Mouse (Mus musculus): Measurements from ENCODE around the gene Cntnap5a.
"Not testable (repeated sequence)": the region's sequence is repeated elsewhere in the genome, so short reads cannot be mapped to it uniquely, and the experiment has no call there.

GRCm38 (mm10) chr1:116188142-116188541, 503.6 kb downstream of the Cntnap5a start:
- not testable (repeated sequence) for TF ChIP-seq SMC3 (IDR thresholded peaks at IDR 0.05; ENCODE audit: low read depth, low read length); CTCF (IDR thresholded peaks at IDR 0.05 in 2 of 3, conservative IDR thresholded peaks at IDR 0.05 in 1 of 3; ENCODE audit: control insufficient read depth in 1 of 3, insufficient read depth in 1 of 3, low read depth in 2 of 3, low read length in 3 of 3, poor library complexity in 1 of 3, severe bottlenecking in 1 of 3); POLR2A (IDR thresholded peaks at IDR 0.05; ENCODE audit: control insufficient read depth in 1 of 2, insufficient read depth in 1 of 2, low read depth in 1 of 2, low read length in 2 of 2, poor library complexity in 1 of 2); HCFC1 (IDR thresholded peaks at IDR 0.05; ENCODE audit: low read depth, low read length); TCF12 (IDR thresholded peaks at IDR 0.05; ENCODE audit: low read depth, low read length); TAL1 (IDR thresholded peaks at IDR 0.05; ENCODE audit: low read length); GABPA (IDR thresholded peaks at IDR 0.05; ENCODE audit: low read depth, low read length); USF1 (IDR thresholded peaks at IDR 0.05; ENCODE audit: low read depth, low read length); KAT2A (conservative IDR thresholded peaks at IDR 0.05; ENCODE audit: low read depth, low read length); UBTF (IDR thresholded peaks at IDR 0.05; ENCODE audit: borderline replicate concordance, insufficient read depth, low read depth, low read length); NELFE (IDR thresholded peaks at IDR 0.05; ENCODE audit: low read depth, low read length); BHLHE40 (IDR thresholded peaks at IDR 0.05; ENCODE audit: borderline replicate concordance, low read depth, low read length)

All from MEL (cell line).